Mouse (Mus musculus) ovary, postnatal 36 days (tissue): ENCODE data around the gene Hoxd13.

ENCODE experiments used
- DNase-seq: peaks from one replicate; pipeline ENCODE4 v3.0.0; 2022; ENCODE audit warnings: low spot score, mixed read lengths

Gene Hoxd13

GRCm38 (mm10) chr2:74667842-74668357 is at the start of gene Hoxd13:
Gene Hoxd13, plus strand, starts transcription at chr2:74668310.
- no peak for DNase-seq

GRCm38 (mm10) chr2:74619676-74620246 is 48.3 kb upstream of the Hoxd13 start:
- no peak for DNase-seq

GRCm38 (mm10) chr2:74620368-74620767 is 47.7 kb upstream of the Hoxd13 start:
- no peak for DNase-seq

DNA sequence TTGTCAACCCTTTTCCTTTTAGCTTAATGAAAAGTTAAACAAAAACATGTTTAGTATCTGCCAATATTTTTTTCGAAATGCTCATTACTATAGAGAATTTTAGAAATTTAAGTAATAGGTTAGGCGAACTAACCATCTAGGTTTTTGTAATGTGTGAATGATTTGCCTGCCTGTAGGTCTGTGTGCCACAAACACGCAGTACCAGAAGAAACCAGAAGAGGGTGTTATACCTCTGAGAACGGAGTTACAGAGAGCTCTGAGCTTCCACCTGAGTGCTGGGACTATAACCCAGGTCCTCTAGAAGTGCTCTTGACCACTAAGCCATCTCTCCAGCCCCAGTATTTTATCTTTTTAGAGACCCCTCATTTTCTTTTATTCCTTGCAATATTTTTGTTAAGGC is 32.7 kb upstream of the Hoxd13 start:
- no peak for DNase-seq

DNA sequence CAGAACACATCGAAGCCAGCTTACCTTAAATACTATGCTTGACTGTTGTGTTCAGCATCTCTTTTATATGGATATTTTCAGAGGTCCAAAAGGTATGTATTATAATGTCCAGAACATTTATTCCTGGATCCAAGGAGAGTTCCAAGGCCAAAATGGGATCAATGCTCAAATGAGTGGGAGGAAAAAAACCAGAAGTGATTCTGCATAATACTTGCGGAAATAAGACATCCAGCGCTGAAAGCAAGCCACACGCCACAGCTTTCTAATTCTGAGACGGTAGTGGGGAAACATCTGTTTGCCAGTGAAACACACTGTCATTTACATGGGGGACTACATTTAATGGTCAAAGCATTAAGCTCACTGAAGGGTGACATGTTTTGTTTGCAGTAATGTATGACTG is 25.7 kb upstream of the Hoxd13 start:
- no peak for DNase-seq

GRCm38 (mm10) chr2:74645631-74646030 is 22.5 kb upstream of the Hoxd13 start:
- no peak for DNase-seq

DNA sequence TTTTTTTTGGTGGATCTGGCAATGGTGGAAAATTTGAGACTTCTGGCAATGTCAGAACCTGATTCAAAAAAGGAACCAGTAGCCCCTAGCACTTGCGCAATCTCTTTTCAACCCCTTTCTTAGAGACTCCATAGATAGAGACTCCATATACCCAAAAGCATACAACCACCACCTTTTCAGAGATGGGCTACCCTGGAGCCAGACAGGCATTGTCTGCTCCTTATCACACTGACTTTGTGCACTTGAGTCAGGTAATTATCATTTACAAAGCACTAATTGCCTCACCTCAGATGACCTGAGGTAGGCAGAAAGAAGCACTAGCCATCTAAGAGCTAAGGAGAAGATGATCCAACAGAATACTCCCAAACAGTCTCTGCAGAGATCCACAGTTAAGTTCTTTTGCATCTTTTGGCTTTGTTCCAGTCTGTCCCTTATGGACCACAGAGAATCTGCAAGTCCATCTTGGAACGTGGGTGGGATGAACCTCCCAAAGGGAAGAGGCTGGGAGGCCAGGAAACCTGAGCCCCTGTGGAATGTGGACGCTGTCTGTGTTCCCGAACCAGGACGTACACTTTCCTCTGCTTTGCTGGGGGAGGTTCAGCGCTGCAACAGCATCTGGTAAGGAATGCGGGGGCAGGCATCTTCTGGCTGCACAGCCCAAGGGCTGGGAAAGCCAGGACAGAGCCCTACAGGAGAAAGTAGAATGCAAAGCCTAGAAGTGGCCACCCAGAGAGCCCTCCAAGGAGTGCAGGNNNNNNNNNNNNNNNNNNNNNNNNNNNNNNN is 20.8 kb upstream of the Hoxd13 start:
- DNase-seq, result no peak

GRCm38 (mm10) chr2:74652996-74653340 is 15.1 kb upstream of the Hoxd13 start:
- no peak for DNase-seq

GRCm38 (mm10) chr2:74653781-74654535 is 14.2 kb upstream of the Hoxd13 start:
- no peak for DNase-seq

GRCm38 (mm10) chr2:74654743-74655419 is 13.2 kb upstream of the Hoxd13 start:
- no peak for DNase-seq

DNA sequence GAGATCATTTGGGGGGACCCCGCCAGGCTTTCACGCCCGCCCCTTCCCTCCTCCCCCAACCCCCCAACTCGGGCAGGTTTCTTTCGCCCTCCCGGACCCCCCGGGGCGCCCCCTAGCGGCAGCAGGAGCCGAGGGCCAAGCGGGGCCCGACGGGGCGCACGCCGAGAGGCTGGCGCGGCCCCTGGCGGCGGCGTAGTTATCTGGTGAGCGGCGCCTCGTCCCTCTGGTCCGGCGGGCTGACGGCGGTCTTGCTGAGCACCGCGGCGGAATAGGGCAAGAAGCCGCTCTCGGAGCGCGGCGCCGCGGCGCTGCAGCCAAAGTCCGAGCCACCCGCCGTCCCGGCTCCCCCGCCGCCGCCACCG is 12.7 kb upstream of the Hoxd13 start:
- DNase-seq, result peak; percentile 46

DNA sequence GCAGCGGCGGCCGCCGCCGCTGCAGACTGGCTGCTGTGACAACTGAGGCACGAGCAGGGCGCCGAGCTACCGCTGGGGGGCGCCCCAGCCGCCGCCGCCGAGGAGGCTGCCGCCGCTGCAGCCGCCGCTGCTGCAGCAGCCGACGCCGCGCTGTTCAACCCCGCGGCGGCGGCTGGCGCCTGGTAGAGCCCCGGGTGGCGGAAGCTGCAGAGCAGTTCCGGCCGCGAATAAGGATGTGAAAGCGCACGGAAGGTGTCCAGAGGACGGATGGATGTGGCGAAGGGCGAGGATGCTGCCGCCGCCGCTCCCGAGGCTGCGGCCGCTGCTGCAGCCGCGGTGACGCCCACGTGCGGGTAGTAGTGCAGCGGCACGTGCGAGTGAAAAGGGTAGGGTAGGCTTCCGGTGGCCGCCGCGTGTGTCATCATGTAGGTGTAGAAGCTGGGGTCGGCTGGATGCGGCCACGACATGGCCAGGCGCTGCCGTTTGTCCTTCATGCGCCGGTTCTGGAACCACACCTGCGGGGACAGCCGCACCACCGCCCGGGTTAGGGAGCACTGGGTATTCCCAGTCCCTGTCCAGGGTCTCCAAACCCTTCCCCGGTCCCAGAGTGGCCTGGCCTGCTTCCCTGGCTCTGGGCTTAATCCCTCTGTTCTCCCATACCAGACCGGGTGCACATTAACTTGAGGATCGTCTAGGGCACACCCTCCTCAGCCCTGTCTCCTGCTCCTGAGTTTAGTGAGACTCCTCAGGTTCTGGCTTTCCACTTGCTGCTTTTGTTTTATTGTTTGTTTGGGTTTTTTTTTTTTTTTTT is 12.1 kb upstream of the Hoxd13 start:
- DNase-seq, result no peak

GRCm38 (mm10) chr2:74656632-74657021 is 11.5 kb upstream of the Hoxd13 start:
- no peak for DNase-seq

DNA sequence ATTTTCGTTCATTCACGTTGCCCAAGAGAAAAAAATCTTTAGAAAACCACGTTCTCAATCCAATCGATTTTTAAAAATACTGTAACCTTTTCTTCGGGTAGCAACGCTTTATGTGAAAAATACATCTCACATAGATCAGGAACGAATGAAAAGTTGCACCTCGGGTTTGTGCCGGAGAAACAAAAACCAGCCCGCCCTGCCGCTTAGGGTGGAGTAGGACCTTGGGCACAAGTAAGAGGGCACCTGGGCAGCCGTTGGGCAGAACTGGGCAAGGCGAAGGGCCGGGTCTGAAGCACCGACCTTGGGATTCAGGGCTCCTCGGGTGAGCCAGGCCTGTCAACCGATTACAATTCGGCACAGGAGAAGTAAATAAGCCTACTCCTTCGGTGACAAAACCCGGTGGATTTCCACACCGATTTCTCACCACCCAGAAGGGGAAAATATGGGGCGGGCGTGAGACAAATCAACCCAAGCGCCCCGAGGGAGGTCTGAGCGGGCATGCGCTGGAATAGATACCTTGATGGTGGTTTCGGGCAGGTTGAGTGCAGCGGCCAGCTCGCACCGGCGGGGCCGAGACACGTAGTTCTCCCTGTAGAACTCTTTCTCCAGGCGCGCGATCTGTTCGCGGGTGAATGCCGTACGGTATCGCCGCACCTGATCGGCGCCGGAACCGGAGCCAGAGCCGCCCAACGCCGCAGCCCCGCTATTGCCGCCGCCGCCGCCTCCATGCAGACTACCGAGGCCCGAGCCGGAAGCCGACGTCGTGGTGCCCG is 10.7 kb upstream of the Hoxd13 start:
- DNase-seq, result no peak

DNA sequence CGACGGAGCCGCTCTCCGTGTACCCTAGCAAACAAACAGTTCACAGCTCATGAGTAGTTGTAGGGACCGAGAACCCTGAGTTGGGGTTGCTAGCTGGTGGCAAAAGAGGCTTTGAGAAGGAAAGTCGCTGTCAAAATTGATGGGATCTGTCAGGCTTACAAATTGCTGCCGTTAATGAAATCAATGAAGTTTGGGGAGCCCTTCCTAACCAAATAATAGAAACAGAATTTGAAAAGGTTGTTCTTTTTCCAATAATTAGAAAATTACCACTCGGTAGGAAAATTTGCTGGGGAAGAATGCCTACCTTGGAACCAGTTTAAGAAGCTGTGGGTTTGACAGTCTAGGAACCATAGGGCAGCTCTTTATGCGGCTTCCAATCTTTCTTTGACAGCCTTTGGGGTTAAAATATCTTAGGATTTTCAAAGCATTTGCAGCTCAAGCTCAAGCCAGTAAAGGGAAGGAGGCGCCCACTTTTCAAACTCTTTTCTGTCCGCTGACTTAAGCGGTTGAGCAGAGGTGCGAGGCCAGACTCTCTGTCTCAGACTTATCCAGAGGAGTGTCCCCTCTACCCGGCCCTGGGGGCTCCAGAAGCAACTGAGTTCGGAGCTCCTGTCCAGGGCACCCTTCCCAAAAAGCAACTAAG is 10.0 kb upstream of the Hoxd13 start:
- no peak for DNase-seq

DNA sequence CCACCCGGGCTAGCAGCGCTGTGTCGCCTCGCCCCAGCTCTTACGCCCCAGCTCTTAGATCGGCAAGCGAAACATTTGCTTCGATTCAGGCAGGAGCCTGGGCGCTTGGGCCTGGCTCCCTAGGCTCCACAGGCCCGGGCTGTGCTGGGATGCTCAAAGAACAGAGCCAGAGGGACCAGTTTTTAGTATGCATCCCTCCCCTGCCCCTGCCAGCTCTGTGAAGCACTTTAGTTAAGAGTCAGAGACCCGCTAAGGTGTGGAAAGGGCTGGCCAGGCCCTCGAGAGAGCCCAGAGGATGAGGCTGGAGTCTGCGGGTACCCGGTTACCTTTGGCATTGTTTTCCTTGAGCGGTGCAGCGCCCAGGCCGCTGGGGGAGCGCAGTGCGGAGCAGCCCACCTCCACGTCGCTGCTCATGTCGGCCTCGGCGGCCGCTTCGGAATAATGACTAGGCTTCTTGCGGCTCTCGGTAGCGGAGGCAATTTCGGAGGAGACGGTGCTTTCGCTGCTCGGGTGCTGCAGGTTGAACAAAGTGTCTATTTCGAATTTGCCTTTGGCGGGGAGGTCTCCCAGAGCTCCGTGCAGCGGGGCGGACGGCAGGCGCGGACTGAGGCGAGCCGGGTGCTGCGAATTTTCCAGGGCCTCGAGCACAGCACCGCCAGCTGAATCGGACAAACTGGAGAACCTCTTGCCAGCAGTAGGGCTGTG is 9.3 kb upstream of the Hoxd13 start:
- no peak for DNase-seq

GRCm38 (mm10) chr2:74659507-74660005 is 8.6 kb upstream of the Hoxd13 start, which contains the start of gene Evx2:
Gene Evx2, minus strand, starts transcription at chr2:74659557.
- no peak for DNase-seq

DNA sequence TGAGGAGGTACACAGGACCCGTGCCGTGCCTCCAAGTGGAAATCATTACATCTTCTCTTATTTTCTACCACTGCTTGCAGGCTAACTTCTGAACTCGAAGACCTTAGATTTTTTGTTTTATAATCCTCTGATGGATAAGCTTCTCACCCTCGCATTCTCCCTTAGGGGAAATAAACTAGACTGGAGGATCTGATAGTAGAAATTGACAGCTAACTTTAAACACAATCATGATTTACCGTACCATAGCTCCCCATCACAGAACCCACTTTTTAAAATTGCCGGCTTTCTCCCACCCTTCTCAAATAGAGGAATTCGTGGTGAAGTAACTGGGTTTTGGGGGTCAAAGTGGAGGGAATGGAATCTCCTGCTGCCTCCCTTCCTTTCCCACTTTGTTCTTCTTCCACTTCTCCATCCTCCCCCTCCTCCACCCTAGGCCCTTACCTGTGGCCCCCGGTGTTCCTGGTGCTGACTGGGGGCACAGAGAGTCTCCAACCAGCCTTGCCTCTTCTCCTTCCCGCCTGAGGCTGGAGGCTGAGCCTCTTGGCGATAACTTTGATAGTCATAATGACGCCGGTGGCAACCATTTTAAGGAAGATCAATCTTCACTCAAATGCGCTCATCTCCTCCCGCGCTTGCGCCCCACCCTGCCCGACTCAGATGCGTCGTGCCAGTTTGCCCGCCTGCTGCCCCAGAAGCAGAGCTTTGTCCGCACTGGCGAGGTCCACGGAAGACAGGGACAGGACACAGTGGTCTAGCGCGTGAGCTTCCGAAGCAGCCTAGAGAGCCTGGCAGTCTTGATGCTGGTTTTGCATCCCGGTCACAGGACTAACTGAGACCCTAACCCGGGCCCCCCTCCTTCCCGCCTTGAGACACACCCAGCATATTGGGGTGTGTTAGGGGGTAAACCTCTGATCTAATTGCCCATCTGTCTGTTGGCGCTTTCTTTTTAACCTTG is 7.4 kb upstream of the Hoxd13 start:
- DNase-seq, result no peak
